Mouse (Mus musculus): Measurements from ENCODE around the gene Jph3. TPM values are rescaled to one million over a fixed set of nuclear protein-coding genes. Genes with fewer than 3 reads are reported as not detected.

Gene Jph3
- polyA plus RNA-seq, 1 experiment from 2014 or later = 0.31 TPM

- 50% methylated on average over 8 of the region's 8 CpGs for WGBS
Measured at GRCm38 (mm10) chr8:121841242-121841641, 111.8 kb downstream of the Jph3 start.

GRCm38 (mm10) chr8:121842064-121842955 lies 112.9 kb downstream of the Jph3 start:
- H3K4me2 ChIP-seq = no peak overlapping the region
- no peak for ATAC-seq (ENCODE audit: insufficient number of reproducible peaks, low FRiP score)
- no peaks in the 10 kb centered on the region for H3K9me3 ChIP-seq (replicated peaks)
- no peak overlapping the region for H3K27ac ChIP-seq (ENCODE audit: poor library complexity, severe bottlenecking)
- 82% methylated on average over 8 of the region's 8 CpGs for WGBS
- no peaks in the 10 kb centered on the region for H3K27me3 ChIP-seq (replicated peaks)
- H3K4me1 ChIP-seq (replicated peaks) = no peaks in the 10 kb centered on the region
- peaks cover 13% of the 10 kb centered on the region for H3K36me3 ChIP-seq
- no peak overlapping the region for H3K4me3 ChIP-seq
- no peak overlapping the region; the same call in 1 of the 2 replicates for H3K9ac ChIP-seq

More at GRCm38 (mm10) chr8:121841242-121841641, 111.8 kb downstream of the Jph3 start:
- Histone ChIP-seq H3K27ac (ENCODE audit: poor library complexity, severe bottlenecking) (no peak overlapping the region), H3K4me3 (no peak overlapping the region), H3K9ac (no peak overlapping the region), H3K27me3 (replicated peaks) (no peaks in the 10 kb centered on the region), H3K36me3 (peaks cover 13% of the 10 kb centered on the region), H3K9me3 (replicated peaks) (no peaks in the 10 kb centered on the region), H3K4me2 (no peak overlapping the region), H3K4me1 (replicated peaks) (no peaks in the 10 kb centered on the region)
- ATAC-seq (ENCODE audit: insufficient number of reproducible peaks, low FRiP score) = no peak

- no peak for ATAC-seq (ENCODE audit: insufficient number of reproducible peaks, low FRiP score)
- 69% methylated on average over 3 of the region's 3 CpGs for WGBS
- Histone ChIP-seq H3K27me3 (replicated peaks) (0 out of 2 replicates have a peak, but pooled peaks cover 4% of the 10 kb centered on the region), H3K4me2 (no peak overlapping the region), H3K4me3 (no peak overlapping the region), H3K27ac (ENCODE audit: poor library complexity, severe bottlenecking) (no peak overlapping the region), H3K9ac (no peak overlapping the region), H3K9me3 (replicated peaks) (no peaks in the 10 kb centered on the region), H3K4me1 (replicated peaks) (no peaks in the 10 kb centered on the region), H3K36me3 (peaks cover 13% of the 10 kb centered on the region)
Measured at GRCm38 (mm10) chr8:121843184-121843733, 113.8 kb downstream of the Jph3 start.

Other genes with a start within 250 kb of the Jph3 start
- not detected in 2 replicates for gene 1700018B08Rik, start 185.3 kb upstream of the Jph3 start, polyA plus RNA-seq (2016; fragmentation: Nextera tagmentation; extraction: Ambion mirVana)
- gene Fbxo31, start 150.8 kb upstream of the Jph3 start, polyA plus RNA-seq (2016; fragmentation: Nextera tagmentation; extraction: Ambion mirVana) = 13.7 and 15.7 TPM in 2 replicates
- gene Map1lc3b, start 139.3 kb upstream of the Jph3 start, polyA plus RNA-seq (2016; fragmentation: Nextera tagmentation; extraction: Ambion mirVana) = 176 and 182 TPM in 2 replicates
- gene Zcchc14, start 76.7 kb upstream of the Jph3 start, polyA plus RNA-seq (2016; fragmentation: Nextera tagmentation; extraction: Ambion mirVana) = 9.2 and 9.9 TPM in 2 replicates
- gene Klhdc4, start 99.9 kb downstream of the Jph3 start, polyA plus RNA-seq (2016; fragmentation: Nextera tagmentation; extraction: Ambion mirVana) = 27.7 and 28.2 TPM in 2 replicates
- 22.3 and 24.6 TPM in 2 replicates for gene Slc7a5, start 178.1 kb downstream of the Jph3 start, polyA plus RNA-seq (2016; fragmentation: Nextera tagmentation; extraction: Ambion mirVana)
- gene Car5a, start 215.3 kb downstream of the Jph3 start, polyA plus RNA-seq (2016; fragmentation: Nextera tagmentation; extraction: Ambion mirVana) = not detected in 2 replicates
- gene Banp, start 220.1 kb downstream of the Jph3 start, polyA plus RNA-seq (2016; fragmentation: Nextera tagmentation; extraction: Ambion mirVana) = 28.4 and 31.8 TPM in 2 replicates